In genomic region chr11:117798160-117798541, GRCm38 (mm10) we compare ENCODE assay signal across 13 mouse cellular contexts. TPM values are rescaled to one million over a fixed set of nuclear protein-coding genes. Genes with fewer than 3 reads are reported as not detected.
DNase-seq lines count a peak whose midpoint lies in the region; ATAC-seq and TF ChIP-seq lines count a peak whose summit lies in the region.
"Had no signal": no experiment of that assay in that cellular context is flagged by ENCODE, and none has a peak within 500 bp of the region (broad histone marks: within the 10 kb centered on the region; RNA-seq: fewer than 3 reads in every experiment).

No protein-coding gene starts in this region.

- no peaks in the 10 kb centered on the region for H3K9me3 ChIP-seq in forebrain, embryonic 10.5 days
- no peaks in the 10 kb centered on the region for H3K9me3 ChIP-seq in forebrain, embryonic 14.5 days (replicated peaks; ENCODE audit: control insufficient read depth, low read length)
- no peaks in the 10 kb centered on the region for H3K9me3 ChIP-seq in liver, embryonic 15.5 days (replicated peaks)
- H3K9me3 ChIP-seq: limb, embryonic 15.5 days had no signal

- WGBS in forebrain, embryonic 10.5 days: 59% methylated on average over 2 of the region's 2 CpGs
- 79% methylated on average over 2 of the region's 2 CpGs for WGBS in forebrain, embryonic 14.5 days
- WGBS in spleen, adult 2 months: 26% methylated on average over 2 of the region's 2 CpGs
- WGBS in liver, embryonic 15.5 days (ENCODE audit: insufficient replicate concordance): 2% methylated on average over 2 of the region's 2 CpGs

- ATAC-seq in forebrain, embryonic 14.5 days: no peak
- ATAC-seq in liver, embryonic 15.5 days (ENCODE audit: insufficient read depth): peak; percentile 59

- DNase-seq in forebrain, embryonic 10.5 days (ENCODE audit: extremely low spot score, low spot score): no peak
- no peak for DNase-seq in forebrain, embryonic 14.5 days (ENCODE audit: low spot score)
- DNase-seq in spleen, adult 2 months (ENCODE audit: low read depth in 1 of 2, low spot score in 2 of 2): peak in 1 of 2 experiments; percentile 49
- DNase-seq in spleen, adult 18-20 months: no peak
- peak; percentile 41 for DNase-seq in thymus, postnatal 25 days
- no peak for DNase-seq in cerebellum, postnatal 25 days
- DNase-seq in lung, postnatal 36 days: no peak
- DNase-seq: cerebellum, adult 11-12 months; kidney, postnatal 4 days had no signal

- no peaks in the 10 kb centered on the region for H3K36me3 ChIP-seq in forebrain, embryonic 10.5 days (replicated peaks)
- H3K36me3 ChIP-seq in forebrain, embryonic 14.5 days (ENCODE audit: control insufficient read depth, insufficient read depth, low read length): no peaks in the 10 kb centered on the region
- no peaks in the 10 kb centered on the region for H3K36me3 ChIP-seq in spleen, adult 2 months (ENCODE audit: control insufficient read depth, insufficient read depth, low read length)
- peaks cover 42% of the 10 kb centered on the region for H3K36me3 ChIP-seq in liver, embryonic 15.5 days (replicated peaks)
- H3K36me3 ChIP-seq: limb, embryonic 15.5 days had no signal

- no peak for TF ChIP-seq POLR2A in spleen, adult 2 months (IDR thresholded peaks at IDR 0.05; ENCODE audit: low read depth, low read length)

- peak overlapping the region; percentile 27 for H3K4me3 ChIP-seq in forebrain, embryonic 10.5 days
- H3K4me3 ChIP-seq in forebrain, embryonic 14.5 days (ENCODE audit: low read depth, low read length): no peak overlapping the region
- H3K4me3 ChIP-seq in spleen, adult 2 months (ENCODE audit: extremely low read depth, insufficient read depth, insufficient read length): peak overlapping the region; percentile 41; the same call in 1 of the 2 replicates
- peak overlapping the region; percentile 70 for H3K4me3 ChIP-seq in liver, embryonic 15.5 days (replicated peaks)
- H3K4me3 ChIP-seq: limb, embryonic 15.5 days had no signal

- H3K27me3 ChIP-seq in forebrain, embryonic 10.5 days (ENCODE audit: poor library complexity, severe bottlenecking): peaks cover 15% of the 10 kb centered on the region
- no peaks in the 10 kb centered on the region for H3K27me3 ChIP-seq in forebrain, embryonic 14.5 days (replicated peaks; ENCODE audit: control insufficient read depth, insufficient read depth, low read length)
- no peaks in the 10 kb centered on the region for H3K27me3 ChIP-seq in spleen, adult 2 months (ENCODE audit: control insufficient read depth, insufficient read depth, low read length)
- H3K27me3 ChIP-seq in liver, embryonic 15.5 days: no peaks in the 10 kb centered on the region
- H3K27me3 ChIP-seq: limb, embryonic 15.5 days had no signal

- no peak overlapping the region for H3K9ac ChIP-seq in forebrain, embryonic 14.5 days (ENCODE audit: low read length)
- peak overlapping the region; percentile 79 for H3K9ac ChIP-seq in liver, embryonic 15.5 days
- H3K9ac ChIP-seq: limb, embryonic 15.5 days had no signal

- H3K27ac ChIP-seq in forebrain, embryonic 10.5 days: peak overlapping the region; percentile 67
- H3K27ac ChIP-seq in forebrain, embryonic 14.5 days (ENCODE audit: low read depth, low read length): no peak overlapping the region
- H3K27ac ChIP-seq in spleen, adult 2 months (ENCODE audit: insufficient read depth, low read length): peak overlapping the region; percentile 91
- H3K27ac ChIP-seq in liver, embryonic 15.5 days (replicated peaks): peak overlapping the region; percentile 98
- H3K27ac ChIP-seq: limb, embryonic 15.5 days had no signal

- peaks cover 22% of the 10 kb centered on the region for H3K4me1 ChIP-seq in forebrain, embryonic 10.5 days
- H3K4me1 ChIP-seq in forebrain, embryonic 14.5 days (ENCODE audit: control insufficient read depth, insufficient read depth, low read length): no peaks in the 10 kb centered on the region
- H3K4me1 ChIP-seq in spleen, adult 2 months (ENCODE audit: control insufficient read depth, insufficient read depth, insufficient read length): peaks cover 36% of the 10 kb centered on the region
- peaks cover 83% of the 10 kb centered on the region for H3K4me1 ChIP-seq in liver, embryonic 15.5 days (replicated peaks)

- H3K4me2 ChIP-seq in forebrain, embryonic 14.5 days (ENCODE audit: low read length): no peak overlapping the region
- peak overlapping the region; percentile 80 for H3K4me2 ChIP-seq in liver, embryonic 15.5 days
- H3K4me2 ChIP-seq: limb, embryonic 15.5 days had no signal

- no peak for TF ChIP-seq CTCF in spleen, adult 2 months (IDR thresholded peaks at IDR 0.05; ENCODE audit: extremely low read depth, insufficient read depth, insufficient read length, insufficient replicate concordance)

RNA-seq across cellular contexts. Expression of gene 6030468B19Rik, which starts 0.7 kb away (rescaled TPM):
- polyA plus RNA-seq in forebrain, embryonic 10.5 days (2016; fragmentation: Nextera tagmentation; extraction: Ambion mirVana): 1.8 and 3.2 TPM in 2 replicates
- not detected in 2 replicates for polyA plus RNA-seq in forebrain, embryonic 14.5 days (2014; fragmentation: Nextera tagmentation; extraction: Ambion mirVana)
- 7.6 and 7.9 TPM in 2 replicates for polyA plus RNA-seq in spleen, adult 2 months (2012; rRNA removed)
- polyA plus RNA-seq in liver, embryonic 15.5 days (2015; fragmentation: Nextera tagmentation; extraction: Ambion mirVana): 90.0 and 95.8 TPM in 2 replicates
- polyA plus RNA-seq: gonadal fat pad, adult 2 months had no signal

RNA-seq across cellular contexts. Expression of gene Gm20708, which starts 11.3 kb away (rescaled TPM):
- 0.17 and 0.58 TPM in 2 replicates for polyA plus RNA-seq in forebrain, embryonic 10.5 days (2016; fragmentation: Nextera tagmentation; extraction: Ambion mirVana)
- 0.41 and 1.3 TPM in 2 replicates for polyA plus RNA-seq in forebrain, embryonic 14.5 days (2014; fragmentation: Nextera tagmentation; extraction: Ambion mirVana)
- 0.25 TPM in 1 of 2 replicates, not detected in the other for polyA plus RNA-seq in spleen, adult 2 months (2012; rRNA removed)
- polyA plus RNA-seq in liver, embryonic 15.5 days (2015; fragmentation: Nextera tagmentation; extraction: Ambion mirVana): 0.28 and 0.45 TPM in 2 replicates
- polyA plus RNA-seq: neural tube, embryonic 11.5 days had no signal

RNA-seq across cellular contexts. Expression of gene Syngr2, which starts 11.3 kb away (rescaled TPM):
- 36.9 and 38.0 TPM in 2 replicates for polyA plus RNA-seq in forebrain, embryonic 10.5 days (2016; fragmentation: Nextera tagmentation; extraction: Ambion mirVana)
- polyA plus RNA-seq in forebrain, embryonic 14.5 days (2014; fragmentation: Nextera tagmentation; extraction: Ambion mirVana): 19.2 and 20.7 TPM in 2 replicates
- 188 and 245 TPM in 2 replicates for polyA plus RNA-seq in spleen, adult 2 months (2012; rRNA removed)
- 49.2 and 54.7 TPM in 2 replicates for polyA plus RNA-seq in liver, embryonic 15.5 days (2015; fragmentation: Nextera tagmentation; extraction: Ambion mirVana)

RNA-seq across cellular contexts. Expression of gene Tmc6, which starts 16.2 kb away (rescaled TPM):
- 11.0 and 12.2 TPM in 2 replicates for polyA plus RNA-seq in forebrain, embryonic 10.5 days (2016; fragmentation: Nextera tagmentation; extraction: Ambion mirVana)
- 1.7 and 2.6 TPM in 2 replicates for polyA plus RNA-seq in forebrain, embryonic 14.5 days (2014; fragmentation: Nextera tagmentation; extraction: Ambion mirVana)
- 119 and 136 TPM in 2 replicates for polyA plus RNA-seq in spleen, adult 2 months (2012; rRNA removed)
- polyA plus RNA-seq in liver, embryonic 15.5 days (2015; fragmentation: Nextera tagmentation; extraction: Ambion mirVana): 51.0 and 57.8 TPM in 2 replicates

RNA-seq across cellular contexts. Expression of gene Tmc8, which starts 16.3 kb away (rescaled TPM):
- 1.4 and 1.5 TPM in 2 replicates for polyA plus RNA-seq in forebrain, embryonic 10.5 days (2016; fragmentation: Nextera tagmentation; extraction: Ambion mirVana)
- 0.29 and 0.68 TPM in 2 replicates for polyA plus RNA-seq in forebrain, embryonic 14.5 days (2014; fragmentation: Nextera tagmentation; extraction: Ambion mirVana)
- polyA plus RNA-seq in spleen, adult 2 months (2012; rRNA removed): 90.1 and 127 TPM in 2 replicates
- 15.0 and 20.4 TPM in 2 replicates for polyA plus RNA-seq in liver, embryonic 15.5 days (2015; fragmentation: Nextera tagmentation; extraction: Ambion mirVana)

Comparison
In these comparisons a context has a peak if more than half of its experiments do, and no peak if none do; other contexts are left out.
1. RNA of gene 6030468B19Rik, which starts 0.7 kb away (polyA plus RNA-seq): 90.0 to 95.8 TPM in liver, embryonic 15.5 days; 7.6 to 7.9 TPM in spleen, adult 2 months, 1.8 to 3.2 TPM in forebrain, embryonic 10.5 days and not detected in forebrain, embryonic 14.5 days; every median in the first group is over 10 times any median in the second.